Mouse (Mus musculus): ENCODE measurements around the gene Nab1. TPM values are rescaled to one million over a fixed set of nuclear protein-coding genes. Genes with fewer than 3 reads are reported as not detected.
"Not testable (repeated sequence)": the region's sequence is repeated elsewhere in the genome, so short reads cannot be mapped to it uniquely, and the experiment has no call there.

Gene Nab1
- total RNA-seq (2021): 10 to 100 TPM; 20.2 to 27.4 TPM

DNA sequence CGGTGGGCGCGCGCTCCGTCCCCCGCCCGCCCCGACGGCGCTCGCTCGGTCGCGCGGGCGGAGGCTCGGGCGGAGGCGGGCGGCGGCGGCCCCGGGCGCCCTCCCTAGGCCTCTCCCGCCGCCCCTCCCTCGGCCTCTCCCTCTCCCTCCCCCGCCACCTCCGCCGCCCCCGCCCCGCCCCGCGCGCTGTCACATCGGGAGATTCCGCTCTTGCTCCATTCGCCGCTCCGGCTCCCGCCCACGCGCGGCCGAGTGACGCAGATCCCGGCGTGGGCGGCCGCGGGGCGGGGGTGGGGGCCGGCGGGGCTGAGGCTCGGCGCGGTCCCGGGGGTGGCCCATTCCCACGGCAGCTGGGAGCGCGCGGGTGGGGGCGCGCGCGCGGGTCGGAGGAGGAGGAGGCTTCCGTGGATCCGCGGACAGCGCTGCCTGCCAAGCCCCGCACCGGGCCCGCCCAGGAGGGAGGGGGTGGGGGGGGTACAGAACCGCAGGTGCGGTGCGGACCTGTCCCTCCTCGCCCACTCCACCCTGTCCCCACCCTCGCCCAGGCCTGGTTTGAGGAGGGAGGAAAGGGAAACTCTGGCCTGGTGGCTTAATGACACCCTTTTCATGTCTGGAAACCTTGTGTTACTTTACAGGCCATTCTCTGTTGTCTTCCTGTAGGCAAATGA lies at the start of gene Nab1:
Gene Nab1 (minus strand): TSS at position 366 of the 668 bp plus-strand sequence.
- intact Hi-C loops (cut with DNase I): loop anchor here (2.0 to 10.0 kb wide), 3 partner anchors 130 to 314 kb away; partner anchors contain the start of genes Inpp1, Mfsd6 and Nemp2
- DNase-seq: peak; percentile 78 to 81

DNA sequence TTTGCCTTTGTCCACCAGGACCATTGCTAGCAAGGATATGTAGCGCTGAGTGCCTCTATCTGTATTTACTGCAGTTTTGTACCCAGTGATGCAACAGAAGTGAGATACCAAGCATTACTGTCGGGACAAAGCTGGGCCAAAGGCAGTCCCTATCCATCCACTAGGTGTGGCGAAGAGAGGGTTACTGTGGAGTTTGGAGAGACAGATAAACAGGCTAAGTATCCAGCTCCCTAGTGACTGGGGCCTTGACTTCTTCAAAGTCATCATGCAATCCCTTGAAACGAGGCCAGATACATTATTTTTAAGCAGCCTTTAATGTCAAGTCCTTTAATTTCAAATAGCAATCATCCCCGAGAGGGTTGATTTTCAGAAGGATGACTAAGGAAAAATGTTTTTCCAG lies 47.0 kb upstream of the Nab1 start:
- no peak for DNase-seq
- intact Hi-C loops (cut with DNase I): no loop called here

DNA sequence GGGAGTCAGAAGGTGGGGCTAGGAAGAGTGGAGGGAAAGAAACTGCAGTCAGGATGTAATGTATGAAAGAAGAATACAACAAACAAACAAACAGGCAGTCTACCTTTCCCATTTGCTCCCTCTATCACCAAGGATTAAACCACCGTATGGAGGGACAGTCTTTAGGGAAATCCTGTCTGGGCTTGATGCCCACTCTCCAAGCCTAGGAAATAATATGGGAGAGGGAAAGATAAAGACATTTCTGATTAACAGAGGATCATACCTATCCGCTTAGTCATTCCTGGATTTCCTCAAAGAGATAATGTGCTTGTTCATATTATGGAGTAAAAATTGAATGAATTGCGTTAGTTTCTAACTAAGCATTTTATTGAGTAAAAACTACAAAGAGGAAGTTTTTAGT lies 46.3 kb upstream of the Nab1 start:
- intact Hi-C loops (cut with DNase I): no loop called here
- no peak for DNase-seq

DNA sequence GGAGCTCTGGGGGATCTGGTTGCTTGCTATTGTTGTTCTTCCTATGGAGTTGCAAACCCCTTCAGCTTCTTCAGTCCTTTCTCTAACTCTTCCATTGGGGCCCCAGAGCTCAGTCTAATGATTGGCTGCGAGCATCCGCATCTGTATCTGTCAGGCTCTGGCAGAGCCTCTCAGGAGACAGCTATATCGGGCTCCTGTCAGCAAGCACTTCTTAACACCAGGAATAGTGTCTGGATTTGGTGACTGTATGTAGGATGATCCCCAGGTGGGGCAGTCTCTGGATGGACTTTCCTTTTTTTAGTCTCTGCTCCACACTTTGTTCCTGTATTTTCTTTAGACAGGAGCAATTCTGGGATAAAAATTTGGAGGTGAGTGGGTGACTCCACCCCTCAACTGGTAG lies 39.6 kb upstream of the Nab1 start:
- not testable (repeated sequence) for DNase-seq

DNA sequence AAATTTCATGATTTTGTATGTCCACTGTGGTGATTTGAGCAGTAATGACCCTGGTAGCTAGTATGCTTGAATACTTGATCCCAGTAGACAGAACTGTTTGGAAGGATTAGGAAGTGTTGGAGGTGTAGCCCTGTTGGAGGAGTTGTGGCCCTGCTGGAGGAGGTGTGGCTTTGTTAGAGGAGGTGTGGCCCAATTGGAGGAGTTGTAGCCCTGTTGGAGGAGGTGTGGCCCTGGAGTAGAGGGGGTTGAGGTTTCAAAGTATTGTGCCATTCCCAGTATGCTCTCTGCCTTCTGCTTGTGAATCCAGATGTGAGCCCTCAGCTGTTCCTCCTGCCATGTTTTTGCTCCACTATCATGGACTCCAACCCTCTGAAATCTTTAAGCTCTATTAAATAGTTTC lies 29.5 kb upstream of the Nab1 start:
- intact Hi-C loops (cut with DNase I): no loop called here
- DNase-seq: no peak

More for the DNA sequence above, 39.6 kb upstream of the Nab1 start:
- intact Hi-C loops (cut with DNase I): loop anchor here (5.0 kb wide), 1 partner anchor 37 kb away; no protein-coding TSS in a partner anchor

DNA sequence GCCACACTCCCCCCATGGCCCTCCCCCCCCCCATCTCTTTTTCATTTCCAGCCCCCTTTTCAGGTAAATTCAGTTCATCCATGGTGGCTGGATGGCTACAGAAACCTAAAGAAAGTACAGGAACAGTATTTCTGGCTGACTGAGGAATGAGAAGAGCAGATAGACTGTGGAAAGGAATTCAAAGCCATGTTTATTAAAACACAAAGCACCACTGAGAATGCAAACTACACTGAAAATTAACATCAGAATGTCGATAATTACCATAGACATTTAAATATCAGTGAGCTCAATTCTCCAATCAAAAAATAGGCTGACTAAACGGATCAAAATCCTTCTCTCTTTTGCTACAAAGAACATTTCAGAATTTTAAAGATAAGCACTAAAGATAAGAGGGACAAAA lies 27.2 kb upstream of the Nab1 start:
- intact Hi-C loops (cut with DNase I): no loop called here
- DNase-seq: no peak

DNA sequence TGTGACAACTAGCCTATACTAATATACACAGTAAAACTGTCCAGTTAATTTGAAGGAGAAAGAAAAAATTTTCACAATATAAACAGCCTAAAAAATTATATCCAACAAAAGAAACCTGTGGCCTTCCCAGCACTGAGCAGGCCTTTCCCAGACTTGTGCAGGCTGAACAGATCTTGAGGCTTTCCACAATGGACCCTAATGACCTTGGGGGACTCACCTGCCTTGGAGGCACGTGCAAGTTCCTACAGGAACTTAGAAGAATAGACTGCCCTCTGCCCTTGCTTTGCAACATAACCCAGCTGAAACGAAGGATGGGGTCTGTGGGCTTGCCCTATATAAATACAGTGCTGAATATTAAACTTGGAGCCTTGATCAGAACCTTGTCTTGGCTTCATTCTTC lies 26.8 kb upstream of the Nab1 start:
- intact Hi-C loops (cut with DNase I): no loop called here
- no peak for DNase-seq

DNA sequence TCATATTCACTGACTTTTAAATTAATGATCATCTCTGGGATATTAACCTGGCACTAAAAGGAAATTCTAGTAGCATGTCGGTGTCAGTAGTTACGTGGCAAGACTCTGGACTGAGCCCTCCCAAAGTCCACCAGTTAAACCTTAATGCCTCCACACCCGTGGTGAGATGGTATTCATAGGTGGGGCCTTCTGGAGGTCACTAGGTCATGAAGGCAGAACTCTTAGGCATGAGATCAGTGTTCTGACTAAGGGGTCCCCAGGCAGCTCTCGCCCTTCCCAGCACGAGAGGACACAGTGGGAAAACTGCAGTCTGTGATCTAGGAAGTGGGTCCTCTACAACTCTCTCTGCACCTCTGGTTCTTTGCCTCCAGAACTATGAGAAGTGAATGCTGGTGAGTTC lies 24.2 kb upstream of the Nab1 start:
- intact Hi-C loops (cut with DNase I): no loop called here
- no peak for DNase-seq

DNA sequence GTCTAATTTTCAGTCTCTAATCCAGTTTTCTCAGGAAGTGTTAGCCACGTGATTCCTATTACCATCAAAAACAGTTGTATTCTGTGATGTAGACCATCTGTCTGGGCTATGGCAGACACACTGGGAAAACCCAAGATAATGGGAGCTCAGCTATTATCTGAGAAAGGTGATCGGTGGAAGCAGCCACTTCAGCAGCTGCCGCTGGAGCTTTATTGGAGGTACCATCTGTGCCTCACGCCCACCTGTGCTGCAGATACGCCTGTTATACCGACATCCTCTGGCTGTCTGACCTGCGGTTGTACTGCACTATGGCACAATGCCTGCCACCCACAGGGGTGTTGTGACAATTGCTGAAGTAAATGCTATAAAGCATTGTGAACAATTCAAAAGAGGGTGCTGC lies 23.7 kb upstream of the Nab1 start:
- intact Hi-C loops (cut with DNase I): no loop called here
- DNase-seq: no peak

DNA sequence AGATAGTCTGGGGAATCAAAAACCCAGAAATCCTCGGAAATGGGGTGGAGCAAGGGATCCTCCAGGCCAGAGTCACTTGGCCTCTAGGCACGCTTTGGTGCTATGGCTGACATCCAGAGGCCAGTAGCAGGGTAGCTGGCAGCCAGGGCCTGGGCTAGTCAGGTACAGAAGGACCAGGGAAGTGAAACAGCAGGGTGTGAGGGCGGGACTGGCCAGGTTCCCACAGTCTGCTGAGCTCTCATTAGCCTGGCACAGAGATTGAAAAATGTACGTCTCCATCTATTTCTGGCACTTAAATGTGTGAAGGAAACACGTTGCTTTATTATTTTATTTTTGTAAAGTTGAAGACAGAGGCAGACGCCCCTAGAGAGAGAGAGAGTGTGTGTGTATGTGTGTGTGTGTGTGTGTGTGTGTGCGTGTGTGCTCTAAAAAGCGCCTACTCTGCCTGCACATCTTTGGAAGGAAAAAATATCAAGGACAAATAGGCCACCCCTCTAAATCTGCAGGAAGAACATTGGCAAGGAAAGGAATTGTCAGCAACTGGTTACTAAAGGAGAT lies 21.0 kb upstream of the Nab1 start:
- no peak for DNase-seq
- intact Hi-C loops (cut with DNase I): no loop called here

DNA sequence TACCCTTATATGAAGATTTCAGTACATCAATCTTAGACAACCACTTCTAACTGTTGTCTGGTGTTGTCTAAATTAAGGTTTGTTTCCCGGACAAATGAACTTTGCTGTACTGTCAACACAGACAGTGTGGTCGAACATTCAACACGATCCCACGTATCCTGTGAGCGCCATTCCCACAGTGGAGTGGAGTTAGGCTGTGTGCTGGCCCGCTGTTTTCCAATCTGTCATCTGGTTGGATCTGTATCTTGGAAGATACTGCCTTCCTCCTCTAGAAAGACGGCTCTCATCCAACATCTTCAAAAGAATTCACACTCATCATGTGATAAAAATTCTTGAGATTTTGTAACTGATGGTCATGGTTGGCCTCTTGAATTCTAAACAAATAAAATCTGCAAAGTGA lies 19.7 kb upstream of the Nab1 start:
- intact Hi-C loops (cut with DNase I): no loop called here
- DNase-seq: no peak

DNA sequence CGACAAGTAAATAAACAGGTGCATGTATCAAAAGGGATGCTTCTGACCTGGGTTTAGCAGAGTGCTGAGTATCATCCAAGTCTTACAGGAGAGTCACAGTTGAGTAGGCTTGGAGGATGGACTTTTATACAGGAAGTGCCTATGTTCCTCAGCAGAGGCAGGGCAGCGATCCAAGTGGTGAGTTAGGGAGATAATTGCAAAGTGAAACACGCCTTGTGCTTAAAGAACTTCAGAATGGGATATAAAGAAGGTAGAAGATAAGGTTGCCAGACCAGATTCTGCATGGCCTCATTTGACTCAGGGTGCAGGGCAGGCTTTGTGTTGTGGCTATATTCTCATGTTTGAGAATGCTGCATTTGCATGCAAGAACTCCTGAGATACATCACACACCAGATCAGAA lies 14.8 kb upstream of the Nab1 start:
- intact Hi-C loops (cut with DNase I): no loop called here
- no peak for DNase-seq

DNA sequence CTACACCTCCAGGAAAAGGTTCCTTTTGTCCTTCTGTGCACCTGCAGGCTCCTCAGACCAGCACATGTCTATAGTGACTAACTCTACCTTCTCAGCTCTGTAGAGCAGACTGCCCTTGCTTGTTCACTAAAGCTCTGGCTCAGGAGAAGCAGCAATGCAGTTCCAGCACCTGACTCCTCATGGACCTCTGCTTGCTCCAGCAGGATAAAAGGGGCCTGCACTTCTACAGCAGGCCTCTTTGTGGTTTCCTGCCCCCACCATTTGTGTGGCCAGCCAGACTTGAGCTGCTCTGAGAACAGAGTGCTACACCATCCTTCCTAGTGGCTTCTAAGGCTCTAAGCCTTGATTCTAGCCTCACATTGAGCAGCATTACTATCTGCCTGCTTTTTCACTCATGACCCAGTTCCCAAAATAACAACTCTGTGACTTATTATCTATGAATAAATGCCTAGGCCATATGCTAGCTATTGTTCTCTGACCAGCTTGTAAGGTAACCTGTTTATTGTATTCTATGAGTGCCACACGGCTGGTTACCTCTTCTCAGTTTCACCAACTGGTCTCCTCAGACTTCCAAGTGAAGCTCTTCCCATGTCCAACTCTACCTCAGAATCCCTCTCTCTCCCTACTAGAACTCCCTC lies 11.4 kb upstream of the Nab1 start:
- intact Hi-C loops (cut with DNase I): no loop called here
- DNase-seq: no peak

DNA sequence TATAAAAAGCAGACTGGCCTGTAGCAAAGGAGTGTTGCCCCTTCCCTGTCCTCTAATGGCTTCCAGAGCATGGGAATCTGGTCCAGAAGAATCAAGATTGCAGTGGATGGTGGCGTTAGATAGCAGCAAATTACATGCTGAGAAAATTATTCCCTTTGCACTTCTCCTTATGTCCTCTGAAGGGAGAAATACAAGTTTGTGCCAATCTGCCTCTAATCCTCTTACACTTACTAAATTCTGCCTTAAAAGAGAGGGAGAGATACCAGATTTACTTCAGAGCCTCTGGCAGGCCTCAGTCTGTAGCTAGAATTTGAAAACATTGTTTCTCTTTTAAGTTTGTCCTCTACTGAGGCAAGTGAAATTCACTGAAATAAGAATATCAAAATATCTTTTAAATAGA lies 5.7 kb upstream of the Nab1 start:
- no peak for DNase-seq
- intact Hi-C loops (cut with DNase I): loop anchor here (10.0 kb wide), 1 partner anchor 309 kb away; the partner anchor contains the start of gene Inpp1

DNA sequence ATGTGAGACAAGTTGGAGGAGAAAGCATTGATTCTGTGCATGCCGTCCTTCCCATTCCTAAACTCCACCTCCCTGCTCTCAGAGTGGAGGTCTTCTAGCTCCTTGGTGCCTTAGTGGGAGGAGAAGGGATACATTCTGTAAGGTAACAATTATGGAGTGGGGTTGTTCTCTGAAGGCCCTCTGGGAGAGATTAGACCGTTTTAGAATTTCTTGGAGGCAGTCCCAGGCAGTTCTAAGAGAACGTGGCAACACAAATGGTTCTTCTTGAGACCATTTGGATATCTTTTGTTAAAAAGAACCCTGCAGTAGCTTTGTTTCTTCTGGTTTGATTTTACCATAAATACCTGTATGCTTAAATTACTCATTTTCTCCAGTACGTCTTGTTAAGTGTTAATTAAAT lies 1.8 kb upstream of the Nab1 start:
- intact Hi-C loops (cut with DNase I): loop anchor here (5.0 to 10.0 kb wide), 2 partner anchors 225 to 313 kb away; partner anchors contain the start of genes Inpp1 and Mfsd6
- DNase-seq: no peak

DNA sequence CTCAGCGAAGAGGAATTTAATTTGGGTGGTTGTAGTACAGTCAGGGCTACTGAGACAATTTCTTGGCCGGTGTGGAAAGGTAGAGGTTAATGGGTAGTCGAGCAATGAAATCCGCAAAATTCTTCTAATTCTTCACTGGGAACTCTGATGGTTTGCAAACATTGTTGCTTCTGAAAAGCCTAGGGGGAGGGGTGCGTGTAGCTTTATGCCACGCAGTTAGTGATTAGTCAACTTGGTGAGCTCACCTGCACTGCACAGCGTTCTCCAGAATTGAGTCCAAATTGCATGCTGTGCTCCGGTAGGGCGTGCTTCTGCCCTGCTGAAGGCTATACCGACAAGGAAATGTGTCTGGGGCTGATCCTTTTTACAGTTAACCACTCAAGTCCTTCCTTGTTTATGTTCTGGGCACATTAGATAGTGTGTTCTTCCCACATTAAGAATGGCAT lies 1.2 kb upstream of the Nab1 start:
- intact Hi-C loops (cut with DNase I): loop anchor here (2.0 to 10.0 kb wide), 3 partner anchors 129 to 313 kb away; partner anchors contain the start of genes Inpp1, Mfsd6 and Nemp2
- no peak for DNase-seq

DNA sequence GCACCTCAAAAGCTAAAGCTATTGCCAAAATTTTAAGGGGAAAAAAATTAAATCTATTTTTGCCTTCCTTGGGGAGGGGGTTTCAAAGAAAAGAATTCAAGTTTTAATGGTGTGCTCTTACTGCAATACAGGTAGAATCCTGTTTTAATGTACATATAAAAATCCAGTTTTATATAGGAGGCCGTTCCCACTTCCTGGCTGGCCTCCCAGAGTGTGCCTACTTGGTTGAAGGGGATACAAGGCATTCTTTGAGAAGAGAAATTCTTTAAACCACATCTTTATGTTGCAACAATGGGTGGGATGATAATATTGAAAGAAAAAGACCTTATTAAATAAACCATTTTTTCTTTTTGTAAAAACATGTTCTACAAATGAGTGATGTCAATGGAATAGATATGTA lies 611 bp upstream of the Nab1 start:
- intact Hi-C loops (cut with DNase I): loop anchor here (2.0 to 10.0 kb wide), 3 partner anchors 130 to 314 kb away; partner anchors contain the start of genes Inpp1, Mfsd6 and Nemp2
- DNase-seq: no peak

DNA sequence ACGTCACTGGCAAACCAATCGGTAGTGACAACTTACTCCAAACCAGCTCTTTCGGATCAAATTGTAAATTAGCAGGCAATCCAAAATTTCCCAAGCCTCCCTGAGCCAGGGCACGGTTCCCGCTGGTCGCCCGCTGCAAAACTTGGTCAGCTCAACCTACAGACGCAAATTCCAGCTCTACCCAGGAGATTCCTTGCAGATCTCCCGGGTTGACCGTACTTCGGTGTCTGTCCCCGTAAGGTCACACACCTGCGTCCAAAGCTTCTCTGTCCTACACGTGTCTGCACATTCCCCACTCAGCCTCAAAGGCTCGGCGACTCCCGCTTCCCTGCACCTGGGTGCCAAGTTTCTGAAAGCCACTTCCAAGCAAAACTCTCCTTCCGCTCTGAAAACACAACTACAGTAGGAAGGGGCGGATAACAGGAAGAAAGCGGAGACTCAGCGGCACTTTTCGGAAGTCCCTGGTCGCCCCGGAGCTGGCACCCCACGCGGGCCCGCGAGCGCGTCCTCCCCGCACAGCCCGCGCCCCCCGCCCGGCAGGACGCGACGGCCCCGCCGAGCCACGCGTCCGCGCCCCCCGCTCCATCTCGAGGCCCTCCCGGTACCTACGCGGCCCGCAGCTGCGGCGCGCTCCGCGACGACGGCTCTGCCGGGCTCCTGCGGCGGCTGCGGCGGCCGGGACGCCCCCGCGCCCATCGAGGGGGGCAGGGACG lies 722 bp downstream of the Nab1 start:
- peak; percentile 56 to 73 for DNase-seq
- intact Hi-C loops (cut with DNase I): loop anchor here (2.0 to 10.0 kb wide), 7 partner anchors 131 to 385 kb away; partner anchors contain the start of genes Gls, Hibch, Inpp1 and Mfsd6

DNA sequence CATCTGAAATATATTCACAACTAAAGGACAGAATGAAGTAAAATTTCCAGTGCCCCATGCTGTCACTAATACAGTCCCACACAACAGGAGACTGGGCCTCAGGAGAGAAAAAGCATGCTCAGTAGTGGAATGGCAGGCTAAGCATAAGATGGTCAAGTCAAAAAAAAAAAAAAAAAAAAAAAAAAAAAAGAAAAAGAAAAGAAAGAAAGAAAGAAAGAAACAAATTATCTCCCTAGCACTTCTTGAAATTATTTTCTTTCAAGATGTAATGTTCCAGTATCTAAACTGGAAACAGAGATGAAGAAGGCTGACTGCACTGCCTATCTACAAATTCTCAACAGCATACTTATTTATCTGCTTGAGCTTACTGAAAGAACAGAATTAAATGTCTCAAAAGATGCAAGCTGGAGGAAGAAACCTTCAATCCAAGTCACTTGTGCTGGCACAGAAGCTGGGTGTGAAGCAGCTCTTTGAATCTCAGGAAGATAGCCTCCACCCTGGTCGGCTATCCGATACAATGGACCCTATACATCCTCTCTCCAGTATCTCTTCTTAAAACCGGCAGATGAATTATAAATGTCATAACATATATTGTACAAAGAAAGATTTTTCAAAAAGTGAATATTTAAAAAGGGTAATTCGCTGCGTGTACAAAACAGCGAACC lies 1.6 kb downstream of the Nab1 start:
- intact Hi-C loops (cut with DNase I): loop anchor here (5.0 to 10.0 kb wide), 4 partner anchors 267 to 384 kb away; partner anchors contain the start of genes Gls, Hibch and Stat1
- no peak for DNase-seq

DNA sequence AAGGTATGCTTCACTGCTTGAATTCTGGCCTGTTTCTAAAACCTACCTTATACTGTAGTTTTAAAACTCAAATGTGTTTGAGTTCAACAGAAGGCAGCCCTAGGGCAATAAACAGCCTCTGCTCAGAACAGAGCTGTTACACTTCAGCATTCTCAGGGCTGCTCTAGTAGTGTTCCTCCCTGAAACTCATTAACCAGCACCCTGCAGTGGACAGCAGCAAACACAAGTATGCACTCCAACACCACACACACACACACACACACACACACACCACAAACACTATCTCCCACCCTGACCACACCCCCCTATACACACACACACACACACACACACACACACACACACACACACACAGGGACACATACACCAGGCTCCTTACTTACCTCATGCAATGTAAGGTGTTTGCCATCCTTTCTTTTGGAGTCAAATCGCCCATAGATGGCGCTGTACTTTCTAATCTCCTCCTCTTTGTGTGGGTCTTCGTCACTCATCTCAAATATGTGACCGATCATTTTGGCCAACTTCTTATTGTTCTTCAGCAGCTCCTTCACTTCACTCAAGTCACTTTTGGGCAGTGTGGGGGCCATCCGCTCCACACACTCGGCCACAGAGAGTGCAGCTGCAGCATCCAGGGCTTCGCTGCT lies 10.8 kb downstream of the Nab1 start:
- no peak for DNase-seq
- intact Hi-C loops (cut with DNase I): loop anchor here (10.0 kb wide), 3 partner anchors 345 to 375 kb away; partner anchors contain the start of genes Hibch and Stat1

All from heart, postnatal 36 days (tissue).